Mouse (Mus musculus): ENCODE results near the gene Zfp354a. TPM values are rescaled to one million over a fixed set of nuclear protein-coding genes. Genes with fewer than 3 reads are reported as not detected.
A peak's percentile ranks its signal among the peaks of the same experiment; 100 is the strongest.
"Not testable (repeated sequence)": the region's sequence is repeated elsewhere in the genome, so short reads cannot be mapped to it uniquely, and the experiment has no call there.

Gene Zfp354a
- polyA plus RNA-seq (2015; fragmentation: Nextera tagmentation; extraction: Ambion mirVana): 10.0 and 11.5 TPM in 2 replicates

- Histone ChIP-seq H3K4me2 (peak within 1 kb of the TSS; percentile 90), H3K36me3 (ENCODE audit: poor library complexity, severe bottlenecking) (peaks cover 26% of the 10 kb centered on the region; the same call in 1 of the 2 replicates), H3K9me3 (replicated peaks) (no peaks in the 10 kb centered on the region), H3K4me3 (peak within 1 kb of the TSS; percentile 81), H3K27me3 (no peaks in the 10 kb centered on the region), H3K4me1 (peaks cover 12% of the 10 kb centered on the region), H3K27ac (no peak within 1 kb of the TSS), H3K9ac (peak within 1 kb of the TSS; percentile 80)
- peak; percentile 94 for ATAC-seq
- under 1% methylated on average over 32 of the region's 32 CpGs for WGBS
Measured at GRCm38 (mm10) chr11:51059151-51059571, at the start of gene Zfp354a. Gene Zfp354a, plus strand, starts transcription at chr11:51059257.

- WGBS: 77% methylated on average over 5 of the region's 5 CpGs
- no peaks in the 10 kb centered on the region for H3K27me3 ChIP-seq
- H3K4me1 ChIP-seq: no peaks in the 10 kb centered on the region
- no peaks in the 10 kb centered on the region for H3K9me3 ChIP-seq (replicated peaks)
- H3K4me3 ChIP-seq: no peak overlapping the region
- H3K9ac ChIP-seq: no peak overlapping the region
- no peak overlapping the region for H3K4me2 ChIP-seq
- H3K27ac ChIP-seq: no peak overlapping the region
- H3K36me3 ChIP-seq (ENCODE audit: poor library complexity, severe bottlenecking): no peaks in the 10 kb centered on the region
- no peak for ATAC-seq
Measured at GRCm38 (mm10) chr11:51011821-51012220, 47.2 kb upstream of the Zfp354a start.

GRCm38 (mm10) chr11:51013936-51014335 lies 45.1 kb upstream of the Zfp354a start, which contains the start of gene Olfr54:
Gene Olfr54, plus strand, starts transcription at chr11:51014236.
- Histone ChIP-seq H3K9me3 (replicated peaks) (no peaks in the 10 kb centered on the region), H3K4me3 (no peak within 1 kb of the TSS), H3K36me3 (ENCODE audit: poor library complexity, severe bottlenecking) (no peaks in the 10 kb centered on the region), H3K4me1 (no peaks in the 10 kb centered on the region), H3K27ac (no peak within 1 kb of the TSS), H3K9ac (no peak within 1 kb of the TSS), H3K27me3 (no peaks in the 10 kb centered on the region), H3K4me2 (no peak within 1 kb of the TSS)
- no peak for ATAC-seq
- WGBS: 75% methylated on average over 1 of the region's 1 CpGs

- Histone ChIP-seq H3K4me2 (no peak overlapping the region), H3K4me3 (no peak overlapping the region), H3K36me3 (ENCODE audit: poor library complexity, severe bottlenecking) (no peaks in the 10 kb centered on the region), H3K9ac (no peak overlapping the region), H3K4me1 (no peaks in the 10 kb centered on the region), H3K27ac (no peak overlapping the region), H3K27me3 (no peaks in the 10 kb centered on the region), H3K9me3 (replicated peaks) (no peaks in the 10 kb centered on the region)
- ATAC-seq: no peak
- WGBS: 62% methylated on average over 2 of the region's 2 CpGs
Measured at GRCm38 (mm10) chr11:51016341-51016740, 42.7 kb upstream of the Zfp354a start.

- not testable (repeated sequence) for H3K27me3 ChIP-seq; H3K9me3 ChIP-seq (replicated peaks); H3K4me2 ChIP-seq; H3K9ac ChIP-seq; H3K27ac ChIP-seq; H3K4me1 ChIP-seq; ATAC-seq; H3K4me3 ChIP-seq; H3K36me3 ChIP-seq (ENCODE audit: poor library complexity, severe bottlenecking)
- WGBS: 88% methylated on average over 11 of the region's 11 CpGs
Measured at GRCm38 (mm10) chr11:51026811-51027210, 32.2 kb upstream of the Zfp354a start.

GRCm38 (mm10) chr11:51029381-51029780 lies 29.7 kb upstream of the Zfp354a start:
- H3K9me3 ChIP-seq (replicated peaks); H3K27ac ChIP-seq; H3K27me3 ChIP-seq; H3K4me3 ChIP-seq; H3K36me3 ChIP-seq (ENCODE audit: poor library complexity, severe bottlenecking); H3K4me1 ChIP-seq; H3K4me2 ChIP-seq; H3K9ac ChIP-seq; ATAC-seq: not testable (repeated sequence)
- WGBS: 80% methylated on average over 8 of the region's 8 CpGs

GRCm38 (mm10) chr11:51030225-51030624 lies 28.8 kb upstream of the Zfp354a start:
- H3K4me2 ChIP-seq: no peak overlapping the region
- H3K9ac ChIP-seq: no peak overlapping the region
- H3K4me1 ChIP-seq: no peaks in the 10 kb centered on the region
- H3K27me3 ChIP-seq: no peaks in the 10 kb centered on the region
- no peak overlapping the region for H3K27ac ChIP-seq
- no peak overlapping the region for H3K4me3 ChIP-seq
- H3K9me3 ChIP-seq (replicated peaks): no peaks in the 10 kb centered on the region
- no peaks in the 10 kb centered on the region for H3K36me3 ChIP-seq (ENCODE audit: poor library complexity, severe bottlenecking)
- no peak for ATAC-seq
- WGBS: 73% methylated on average over 2 of the region's 2 CpGs

- no peak overlapping the region for H3K9ac ChIP-seq
- WGBS: 15% methylated on average over 1 of the region's 1 CpGs
- no peaks in the 10 kb centered on the region for H3K36me3 ChIP-seq (ENCODE audit: poor library complexity, severe bottlenecking)
- H3K4me3 ChIP-seq: no peak overlapping the region
- no peaks in the 10 kb centered on the region for H3K9me3 ChIP-seq (replicated peaks)
- no peaks in the 10 kb centered on the region for H3K27me3 ChIP-seq
- H3K4me2 ChIP-seq: no peak overlapping the region
- no peaks in the 10 kb centered on the region for H3K4me1 ChIP-seq
- no peak overlapping the region for H3K27ac ChIP-seq
- no peak for ATAC-seq
Measured at GRCm38 (mm10) chr11:51032851-51033250, 26.2 kb upstream of the Zfp354a start.

GRCm38 (mm10) chr11:51034141-51034540 lies 24.9 kb upstream of the Zfp354a start:
- H3K27ac ChIP-seq, ATAC-seq, H3K4me2 ChIP-seq: not testable (repeated sequence)

GRCm38 (mm10) chr11:51035951-51036350 lies 23.1 kb upstream of the Zfp354a start:
- H3K27ac ChIP-seq: no peak overlapping the region
- H3K9ac ChIP-seq: no peak overlapping the region
- no peak for ATAC-seq
- H3K36me3 ChIP-seq (ENCODE audit: poor library complexity, severe bottlenecking): no peaks in the 10 kb centered on the region
- no peaks in the 10 kb centered on the region for H3K4me1 ChIP-seq
- H3K9me3 ChIP-seq (replicated peaks): no peaks in the 10 kb centered on the region
- no peak overlapping the region for H3K4me3 ChIP-seq
- H3K4me2 ChIP-seq: no peak overlapping the region
- 91% methylated on average over 2 of the region's 2 CpGs for WGBS
- H3K27me3 ChIP-seq: no peaks in the 10 kb centered on the region

More at GRCm38 (mm10) chr11:51034141-51034540, 24.9 kb upstream of the Zfp354a start:
- not testable (repeated sequence) for H3K27me3 ChIP-seq; H3K36me3 ChIP-seq (ENCODE audit: poor library complexity, severe bottlenecking); H3K9ac ChIP-seq; H3K9me3 ChIP-seq (replicated peaks); H3K4me1 ChIP-seq; H3K4me3 ChIP-seq

- not testable (repeated sequence) for H3K9ac ChIP-seq, ATAC-seq
Measured at GRCm38 (mm10) chr11:51044776-51045175, 14.3 kb upstream of the Zfp354a start.

GRCm38 (mm10) chr11:51047809-51048208 lies 11.2 kb upstream of the Zfp354a start, which contains the start of gene Olfr1375:
Gene Olfr1375, plus strand, starts transcription at chr11:51048109.
- not testable (repeated sequence) for H3K9ac ChIP-seq; H3K4me1 ChIP-seq; H3K4me2 ChIP-seq; H3K4me3 ChIP-seq; H3K27ac ChIP-seq; H3K27me3 ChIP-seq; ATAC-seq; H3K36me3 ChIP-seq (ENCODE audit: poor library complexity, severe bottlenecking); H3K9me3 ChIP-seq (replicated peaks)
- WGBS: 73% methylated on average over 3 of the region's 3 CpGs

More at GRCm38 (mm10) chr11:51044776-51045175, 14.3 kb upstream of the Zfp354a start:
- H3K4me1 ChIP-seq; H3K4me3 ChIP-seq; H3K27ac ChIP-seq; H3K9me3 ChIP-seq (replicated peaks); H3K36me3 ChIP-seq (ENCODE audit: poor library complexity, severe bottlenecking); H3K4me2 ChIP-seq; H3K27me3 ChIP-seq: not testable (repeated sequence)
- 86% methylated on average over 3 of the region's 3 CpGs for WGBS

GRCm38 (mm10) chr11:51051678-51052077 lies 7.4 kb upstream of the Zfp354a start:
- no peak for ATAC-seq

More at GRCm38 (mm10) chr11:51051678-51052077, 7.4 kb upstream of the Zfp354a start:
- 80% methylated on average over 2 of the region's 2 CpGs for WGBS
- Histone ChIP-seq H3K4me2 (no peak overlapping the region), H3K9ac (no peak overlapping the region), H3K4me3 (no peak overlapping the region), H3K27ac (no peak overlapping the region), H3K36me3 (ENCODE audit: poor library complexity, severe bottlenecking) (no peaks in the 10 kb centered on the region), H3K4me1 (no peaks in the 10 kb centered on the region), H3K27me3 (no peaks in the 10 kb centered on the region), H3K9me3 (replicated peaks) (no peaks in the 10 kb centered on the region)

Measured in forebrain, embryonic 13.5 days (tissue).